Mouse (Mus musculus) ES-E14 (cell line): ENCODE measurements around the gene Zfp872. TPM values are rescaled to one million over a fixed set of nuclear protein-coding genes. Genes with fewer than 3 reads are reported as not detected.

Experiments
- DNase-seq: peaks from one replicate; pipeline ENCODE4 v3.0.0-alpha.2; 2013; ENCODE audit warnings: low read depth, low spot score
- H3K27ac ChIP-seq: 2 replicates; pipeline ENCODE4 v1.5.1; 2012; ENCODE audit warnings: low read depth, mild to moderate bottlenecking, low read length, moderate library complexity, mixed read lengths; ENCODE audit not compliant: poor library complexity, insufficient read depth, severe bottlenecking
- H3K36me3 ChIP-seq: 2 replicates; pipeline ENCODE4 v1.6.1; 2012; ENCODE audit warnings: mild to moderate bottlenecking, low read length, moderate library complexity, mixed read lengths; ENCODE audit not compliant: control insufficient read depth, poor library complexity, insufficient read depth, severe bottlenecking
- H3K4me1 ChIP-seq, 2 experiments: fragments of 150-350 bp in 1 of 2; sonication (generic) in 1 of 2; 2 replicates each; pipeline ENCODE4 v1.6.1; 2012; ENCODE audit warnings: low read length in 2 of 2, mild to moderate bottlenecking in 1 of 2, mixed read lengths in 1 of 2; ENCODE audit not compliant: control insufficient read depth in 2 of 2, insufficient read depth in 2 of 2, poor library complexity in 1 of 2
- H3K4me3 ChIP-seq, 2 experiments: fragments of 150-350 bp in 1 of 2; sonication (generic) in 1 of 2; 2 replicates each; pipeline ENCODE4 v1.5.1; 2012; ENCODE audit warnings: low read length in 2 of 2, low read depth in 1 of 2, mild to moderate bottlenecking in 1 of 2, mixed read lengths in 1 of 2; ENCODE audit not compliant: insufficient read depth in 1 of 2, poor library complexity in 1 of 2, severe bottlenecking in 1 of 2
- H3K9ac ChIP-seq: 2 replicates; pipeline ENCODE4 v1.6.1; 2012; ENCODE audit warnings: low read depth, mild to moderate bottlenecking, low read length, mixed read lengths; ENCODE audit not compliant: poor library complexity, insufficient read depth, severe bottlenecking
- H3K9me3 ChIP-seq: fragments of 150-350 bp; sonication (generic); 2 replicates; pipeline ENCODE4 v1.6.1; 2012; ENCODE audit warnings: low read depth, mild to moderate bottlenecking, low read length; ENCODE audit not compliant: control insufficient read depth, insufficient read depth
- CHD2 ChIP-seq: IDR thresholded peaks from 2 replicates; pipeline ENCODE4 v1.6.1; 2014; ENCODE audit warnings: mild to moderate bottlenecking, low read depth, low read length, inconsistent platforms
- HCFC1 ChIP-seq: IDR thresholded peaks from 2 replicates; pipeline ENCODE4 v1.6.1; 2012; ENCODE audit warnings: low read length, inconsistent platforms, borderline replicate concordance; ENCODE audit not compliant: insufficient read depth
- MAFK ChIP-seq: IDR thresholded peaks from 2 replicates; pipeline ENCODE4 v1.6.1; 2014; ENCODE audit warnings: mild to moderate bottlenecking, low read depth, low read length, inconsistent platforms; ENCODE audit not compliant: insufficient read depth
- ZC3H11A ChIP-seq: IDR thresholded peaks from 2 replicates; pipeline ENCODE4 v1.6.1; 2012; ENCODE audit warnings: low read depth, mild to moderate bottlenecking, inconsistent platforms, low read length, borderline replicate concordance
- ZNF384 ChIP-seq: IDR thresholded peaks from 2 replicates; pipeline ENCODE4 v1.6.1; 2012; ENCODE audit warnings: low read depth, low read length, inconsistent platforms
- in situ Hi-C, 2 experiments: fragments of 600-800 bp; cut with MboI; formaldehyde crosslinking; loops; one replicate each; pipeline ENCODE4 v1.15.1; 2025; ENCODE audit warnings: low sequenced_read_pairs in 2 of 2, inconsistent platforms in 1 of 2; ENCODE audit not compliant: unreplicated experiment in 2 of 2
- total RNA-seq: library from RNA; depleted of rRNA; stranded (reverse); fragments of 300-350 nt; gene quantifications from 2 replicates; pipeline ENCODE4 v1.2.3, GENCODE M21; 2012

Zfp872 gene
- total RNA-seq, 1 experiment = 0.22 TPM

DNA sequence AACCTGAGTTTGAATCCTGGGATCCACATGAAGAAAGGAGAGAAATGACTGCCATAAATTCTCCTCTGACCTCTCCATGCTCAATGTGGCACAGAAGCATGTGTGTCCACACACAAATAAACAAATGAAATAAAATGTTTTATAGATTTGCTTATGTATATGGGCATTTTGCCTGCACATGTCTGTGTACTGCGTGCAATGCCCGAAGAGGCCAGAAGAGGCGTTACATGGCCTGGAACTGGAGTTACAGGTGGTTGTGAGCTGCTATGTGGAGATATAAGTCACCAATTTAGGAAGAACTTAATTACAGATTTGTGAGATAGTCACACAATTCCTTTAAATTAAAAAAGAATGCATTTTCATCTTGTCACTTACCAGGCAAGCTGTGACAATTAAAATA, 34.1 kb upstream of the Zfp872 start:
- no peak overlapping the region for H3K4me3 ChIP-seq
- DNase-seq = no peak
- H3K36me3 ChIP-seq = peaks cover 6% of the 10 kb centered on the region; the same call in 1 of the 2 replicates
- H3K9me3 ChIP-seq = no peaks in the 10 kb centered on the region
- H3K4me1 ChIP-seq = peaks cover 0 to 10% of the 10 kb centered on the region in 2 experiments; a peak in 2 of 4 replicates
- no peak overlapping the region for H3K9ac ChIP-seq
- in situ Hi-C loops = no loop called here
- TF ChIP-seq HCFC1 (no peak), ZC3H11A (no peak), ZNF384 (no peak), MAFK (no peak), CHD2 (no peak)
- H3K27ac ChIP-seq = no peak overlapping the region

DNA sequence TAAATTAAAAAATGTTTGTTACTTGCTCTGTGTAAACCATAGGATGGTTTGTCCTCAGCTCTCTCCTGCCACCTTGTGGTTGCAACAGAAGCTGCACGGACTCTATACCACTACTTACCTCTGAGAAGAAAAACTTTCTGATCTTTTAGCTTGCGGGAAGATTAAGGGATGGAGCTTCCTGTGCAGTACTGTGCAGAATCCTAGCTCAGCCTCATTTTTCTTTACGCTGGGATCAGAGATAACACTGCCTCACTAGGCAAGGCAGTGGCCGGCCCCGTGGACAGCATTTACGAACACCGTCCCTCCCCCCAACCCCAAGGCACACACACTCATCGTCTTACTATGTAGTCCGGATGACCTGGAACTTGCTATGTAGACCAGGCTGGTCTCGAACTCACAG, 32.3 kb upstream of the Zfp872 start:
- in situ Hi-C loops = no loop called here
- Histone ChIP-seq H3K9me3 (no peaks in the 10 kb centered on the region), H3K27ac (no peak overlapping the region), H3K36me3 (peaks cover 6% of the 10 kb centered on the region; the same call in 1 of the 2 replicates), H3K9ac (peak overlapping the region; percentile 31; the same call in 1 of the 2 replicates), H3K4me3 (peak overlapping the region in 1 of 2 experiments; percentile 25; a peak in 2 of 4 replicates), H3K4me1 (peaks cover 0 to 7% of the 10 kb centered on the region in 2 experiments; a peak in 1 of 4 replicates)
- TF ChIP-seq CHD2 (no peak), ZC3H11A (peak; percentile 66)
- DNase-seq = no peak

DNA sequence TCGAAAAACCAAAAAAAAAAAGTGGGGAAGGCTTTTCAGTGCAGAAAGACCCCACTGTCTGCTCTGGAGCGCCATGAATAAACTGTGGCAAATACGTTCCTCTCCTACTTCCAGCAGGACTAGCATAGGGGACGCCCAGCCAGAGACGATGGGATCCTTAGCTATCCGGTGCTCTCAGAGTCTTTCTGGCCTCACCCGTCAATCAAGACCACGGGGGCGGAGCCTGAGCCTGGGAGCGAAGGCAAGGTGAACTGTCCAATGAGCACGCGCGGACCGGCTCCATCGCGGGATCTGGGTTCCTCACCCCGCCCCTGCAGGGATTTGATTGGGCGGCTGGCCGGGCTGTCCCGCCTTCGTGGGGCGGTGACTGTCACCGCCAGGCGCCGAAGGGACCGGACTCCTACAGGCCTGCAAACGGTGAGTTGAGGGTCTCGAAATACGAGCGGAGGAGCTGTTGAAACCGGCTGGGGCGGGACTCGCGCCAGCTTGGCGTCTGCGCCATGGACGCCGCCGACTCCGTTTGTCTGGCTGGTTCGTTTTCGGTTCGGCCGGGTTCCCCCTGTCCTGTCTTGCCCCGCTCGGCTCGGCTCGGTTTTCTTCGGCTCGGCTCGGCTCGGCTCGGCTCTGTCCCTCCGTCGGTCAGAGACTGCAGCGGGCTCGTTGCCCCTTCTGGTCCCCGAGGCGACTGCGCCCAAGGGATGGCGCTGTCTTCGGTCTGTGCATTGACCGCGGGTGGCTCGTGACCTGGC, 31.2 kb upstream of the Zfp872 start, which contains the start of gene Pigyl:
Gene Pigyl (plus strand): TSS at position 350 of the 749 bp plus-strand sequence.
- Histone ChIP-seq H3K27ac (peak within 1 kb of the TSS; percentile 9; the same call in 1 of the 2 replicates), H3K36me3 (peaks cover 6% of the 10 kb centered on the region; the same call in 1 of the 2 replicates), H3K4me3 (peak within 1 kb of the TSS; percentile 74 to 97), H3K4me1 (peaks cover 0 to 7% of the 10 kb centered on the region in 2 experiments; a peak in 1 of 4 replicates), H3K9ac (peak within 1 kb of the TSS; percentile 80), H3K9me3 (no peaks in the 10 kb centered on the region)
- in situ Hi-C loops = no loop called here
- DNase-seq = peak; percentile 99
- peak; percentile 86 for TF ChIP-seq CHD2
- TF ChIP-seq ZC3H11A = no peak
- TF ChIP-seq HCFC1 = peak; percentile 41; the same call in 1 of the 2 replicates

DNA sequence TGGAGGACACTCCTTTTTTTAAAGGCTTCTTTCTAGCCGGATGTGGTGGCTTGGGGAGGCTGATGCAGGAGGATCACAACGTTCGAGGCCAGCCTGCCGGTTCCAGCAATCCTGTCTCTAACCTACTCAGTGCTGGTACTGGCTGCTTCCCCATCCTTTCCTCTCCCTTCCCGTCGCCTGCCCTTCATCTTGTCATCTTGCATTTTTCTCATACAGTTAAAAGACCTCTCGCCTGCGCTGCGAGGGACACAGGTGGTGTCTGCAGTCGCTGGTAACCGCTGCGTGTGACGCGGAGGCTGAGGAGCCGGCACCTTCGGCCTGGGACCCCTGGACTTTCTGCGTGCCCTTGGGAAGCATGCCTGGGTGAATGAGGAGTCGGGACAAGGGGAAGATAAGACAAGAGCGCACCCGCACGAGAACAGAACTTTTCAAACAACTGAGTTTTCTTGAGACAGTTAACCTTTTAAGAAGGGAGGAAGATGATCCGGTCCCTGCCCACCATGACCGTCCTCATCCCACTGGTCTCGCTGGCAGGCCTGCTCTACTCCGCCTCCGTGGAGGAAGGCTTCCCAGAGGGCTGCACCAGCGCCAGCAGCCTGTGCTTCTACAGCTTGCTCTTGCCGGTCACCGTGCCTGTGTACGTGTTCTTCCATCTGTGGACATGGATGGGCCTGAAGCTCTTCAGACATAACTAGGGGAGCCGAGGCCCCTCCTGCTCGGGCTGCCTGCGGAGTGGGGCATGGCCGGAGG, 30.2 kb upstream of the Zfp872 start:
- Histone ChIP-seq H3K27ac (no peak overlapping the region), H3K9ac (peak overlapping the region; percentile 80), H3K4me1 (peaks cover 0 to 7% of the 10 kb centered on the region in 2 experiments; a peak in 1 of 4 replicates), H3K9me3 (no peaks in the 10 kb centered on the region), H3K36me3 (peaks cover 6% of the 10 kb centered on the region; the same call in 1 of the 2 replicates), H3K4me3 (peak overlapping the region; percentile 74 to 97)
- no peak for TF ChIP-seq ZNF384
- no peak for TF ChIP-seq ZC3H11A
- no peak for TF ChIP-seq CHD2
- TF ChIP-seq MAFK = no peak
- no peak for TF ChIP-seq HCFC1
- in situ Hi-C loops = no loop called here
- no peak for DNase-seq
